Mouse (Mus musculus) gastrocnemius, adult 18-20 months (tissue): ENCODE measurements around the gene Zfp536. TPM values are rescaled to one million over a fixed set of nuclear protein-coding genes. Genes with fewer than 3 reads are reported as not detected.
A peak's percentile ranks its signal among the peaks of the same experiment; 100 is the strongest.

Experiments used
- DNase-seq: peaks from one replicate; pipeline ENCODE4 v3.0.0; 2021; ENCODE audit warnings: low spot score
- long read RNA-seq, 2 experiments: library from polyadenylated mRNA; stranded (forward); transcript quantifications; one replicate each; pipeline ENCODE4 v2.0.0; 2021
- total RNA-seq, 2 experiments: library from RNA; stranded (reverse); gene quantifications; 2 replicates each; pipeline ENCODE4 v1.2.3; 2021

Gene Zfp536
- 1 to 10 TPM in 1 of 2 experiments, under 1 TPM in 1; 0.98 to 1.2 TPM for total RNA-seq
- long read RNA-seq, experiment 1, partial matches to known transcripts = 0 of 1 reads
- long read RNA-seq, experiment 1, other reads (novel, unspliced or antisense) = 1 of 1 reads
- long read RNA-seq, experiment 2, full-length matches to known transcripts = 1 of 1 reads
- long read RNA-seq, experiment 2, partial matches to known transcripts = 0 of 1 reads
- long read RNA-seq, experiment 2, other reads (novel, unspliced or antisense) = 0 of 1 reads

DNA sequence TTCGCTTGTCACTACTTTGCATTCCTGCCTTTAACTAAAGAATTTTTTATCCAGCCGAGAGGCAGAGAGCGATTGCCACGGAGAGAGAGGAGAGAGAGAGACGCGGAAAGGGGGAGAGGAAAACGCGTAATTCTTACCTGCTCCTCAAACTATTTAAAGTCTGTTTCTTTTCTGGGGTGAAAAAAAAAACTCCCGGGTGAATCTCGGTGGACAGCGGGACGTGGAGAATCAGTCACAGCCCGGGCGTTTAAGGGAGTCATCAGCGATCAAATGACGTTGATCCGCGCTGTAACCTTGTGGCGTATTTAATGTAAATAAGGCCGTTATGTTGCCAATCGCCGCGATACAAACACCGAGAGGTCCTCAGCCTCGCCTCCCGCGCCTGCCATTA lies at the start of gene Zfp536:
Zfp536 (minus strand) TSS at position 330 of the 391 bp plus-strand sequence.
- DNase-seq = no peak

DNA sequence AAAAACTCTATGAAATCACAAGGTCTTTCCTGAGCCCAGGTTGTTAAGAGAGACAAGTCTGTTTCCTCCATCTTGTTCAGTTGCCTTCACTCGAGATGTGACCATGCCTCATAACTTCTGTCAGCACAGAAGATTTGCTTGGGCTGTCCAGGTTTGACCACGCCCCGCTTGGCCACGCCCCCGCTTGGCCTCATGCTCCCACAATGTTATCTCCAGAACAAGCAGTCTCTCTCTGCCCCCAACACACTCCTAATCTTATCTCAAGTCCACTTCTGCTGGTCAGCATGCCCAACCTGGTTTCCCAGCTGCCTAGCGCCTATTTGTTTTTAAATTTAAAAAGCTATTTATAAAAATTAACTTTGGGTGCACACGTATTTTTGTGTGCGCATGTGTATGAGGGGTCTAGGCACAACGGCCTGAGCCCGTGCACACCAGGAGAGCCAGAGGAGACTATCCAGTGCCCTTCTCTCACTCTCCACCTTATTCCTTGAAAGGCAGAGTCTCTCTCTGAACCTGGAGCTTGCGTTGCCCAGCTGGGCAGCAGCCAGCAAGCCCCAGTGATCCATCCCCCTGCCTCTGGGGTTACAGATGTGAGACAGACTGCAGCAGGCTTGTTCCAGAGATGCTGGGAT lies 47.3 kb upstream of the Zfp536 start:
- no peak for DNase-seq

DNA sequence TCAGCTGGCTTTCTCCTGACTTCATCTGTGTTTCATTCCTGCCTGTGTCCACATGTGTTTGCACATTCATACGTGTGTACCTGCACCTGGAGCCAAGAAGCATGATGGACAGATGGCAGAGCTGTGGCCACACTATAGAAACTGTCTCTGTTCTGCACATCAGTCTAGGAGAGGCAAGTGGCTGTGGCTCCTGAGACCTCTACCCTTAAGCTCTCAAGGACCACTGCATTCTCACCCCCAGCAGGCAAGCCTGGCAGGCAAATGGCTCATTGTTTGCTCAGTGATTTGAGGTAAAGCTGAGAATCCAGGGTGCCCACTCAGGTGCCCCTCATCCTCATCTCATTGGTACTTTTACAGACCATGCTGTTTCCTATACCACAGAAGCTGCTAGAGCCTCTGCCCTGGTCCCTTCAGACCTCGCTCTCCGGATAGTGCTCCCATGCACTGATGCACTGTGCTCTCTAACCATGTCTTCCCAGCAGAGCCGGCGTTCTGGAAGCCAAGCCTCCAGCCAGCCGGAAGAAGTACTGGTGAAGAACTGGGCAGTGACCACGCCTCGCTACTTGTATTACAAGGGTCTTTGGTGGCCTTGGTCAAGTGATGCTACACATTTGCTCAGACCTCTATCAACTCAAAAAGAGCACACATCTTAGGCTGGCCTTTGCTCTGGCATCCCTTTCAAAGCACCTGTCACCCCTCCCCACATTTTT lies 45.3 kb upstream of the Zfp536 start:
- no peak for DNase-seq

DNA sequence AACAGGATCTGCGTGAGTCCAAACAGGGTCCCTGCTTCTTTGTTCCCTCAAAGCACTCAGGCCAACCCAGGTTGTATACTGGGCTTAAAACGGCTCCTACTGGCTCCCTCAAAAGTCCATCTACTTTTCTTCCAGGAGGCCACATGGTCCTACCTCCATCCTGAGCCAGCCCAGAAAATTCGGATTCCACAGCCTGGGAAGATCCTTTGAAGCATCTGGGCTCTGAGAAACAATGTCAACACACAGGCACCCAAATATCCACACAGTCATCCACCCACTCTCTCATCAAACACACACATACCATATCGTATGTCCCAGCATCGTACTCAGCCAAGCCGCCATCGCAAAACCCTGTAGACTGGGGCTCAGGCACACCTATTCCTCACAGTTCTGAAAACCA lies 43.5 kb upstream of the Zfp536 start:
- no peak for DNase-seq

DNA sequence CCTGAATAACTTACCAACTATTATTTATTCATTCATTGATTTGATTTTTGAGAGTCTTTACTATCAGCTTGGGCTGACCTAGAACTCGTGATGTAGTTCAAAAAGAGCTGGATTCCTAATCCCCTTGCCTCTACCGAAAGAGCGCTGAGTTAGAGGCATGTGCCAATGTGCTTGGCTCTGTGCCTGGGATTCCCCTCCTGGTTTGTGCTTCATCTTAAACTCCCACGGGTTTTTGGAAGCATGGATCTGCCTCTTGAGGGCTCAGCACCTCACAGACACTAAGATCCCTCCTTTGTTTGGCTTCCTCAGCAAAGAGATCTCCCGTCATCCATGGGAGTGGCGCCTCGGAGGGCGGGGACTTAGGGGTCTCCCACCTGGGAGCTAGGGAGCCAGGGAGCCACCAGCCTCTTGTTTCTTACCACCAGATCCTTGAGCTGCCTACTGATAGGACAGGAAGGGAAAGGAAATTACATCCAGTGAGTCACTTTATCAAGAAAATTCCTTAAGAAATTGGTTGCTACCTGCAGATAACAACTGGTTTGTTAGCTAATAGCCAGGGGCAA lies 41.5 kb upstream of the Zfp536 start:
- no peak for DNase-seq

DNA sequence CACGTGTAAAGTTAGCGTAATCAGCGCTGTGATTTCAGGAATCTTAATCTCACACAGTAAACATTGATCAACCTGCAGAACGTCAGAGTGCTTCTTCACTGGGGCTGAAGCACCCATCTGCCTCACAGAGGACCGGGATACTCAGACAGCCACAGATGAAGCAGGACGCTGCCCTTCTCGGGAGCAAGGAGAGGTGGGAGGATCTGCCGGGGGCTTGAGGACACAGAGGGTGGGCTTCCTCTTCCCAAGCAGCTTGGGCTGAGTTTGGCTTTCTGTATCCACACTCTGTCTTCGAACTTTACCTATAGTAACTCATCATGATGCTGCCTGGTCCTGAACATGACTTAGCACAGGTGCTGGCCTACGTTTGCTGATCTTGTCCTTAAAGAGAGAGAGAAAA lies 40.2 kb upstream of the Zfp536 start:
- no peak for DNase-seq

DNA sequence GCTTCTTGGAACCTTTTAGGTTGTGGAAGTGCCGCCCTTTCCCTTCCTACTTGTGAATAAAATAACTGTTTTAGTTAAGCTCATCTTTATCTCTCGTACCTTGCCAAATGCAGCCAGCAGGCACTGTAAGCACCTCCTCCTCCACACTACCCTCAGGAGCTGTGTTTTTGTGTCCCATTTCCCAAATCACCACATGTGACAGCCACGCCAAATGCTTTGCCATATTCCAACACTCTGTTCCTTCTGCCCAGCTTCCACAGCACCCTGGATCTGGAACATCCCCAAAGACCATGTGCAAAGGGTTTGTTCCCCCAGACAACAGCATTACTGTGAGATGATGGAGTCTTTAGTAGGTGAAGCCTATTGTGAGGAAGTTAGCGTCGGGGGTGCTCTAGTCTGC lies 36.5 kb upstream of the Zfp536 start:
- no peak for DNase-seq

DNA sequence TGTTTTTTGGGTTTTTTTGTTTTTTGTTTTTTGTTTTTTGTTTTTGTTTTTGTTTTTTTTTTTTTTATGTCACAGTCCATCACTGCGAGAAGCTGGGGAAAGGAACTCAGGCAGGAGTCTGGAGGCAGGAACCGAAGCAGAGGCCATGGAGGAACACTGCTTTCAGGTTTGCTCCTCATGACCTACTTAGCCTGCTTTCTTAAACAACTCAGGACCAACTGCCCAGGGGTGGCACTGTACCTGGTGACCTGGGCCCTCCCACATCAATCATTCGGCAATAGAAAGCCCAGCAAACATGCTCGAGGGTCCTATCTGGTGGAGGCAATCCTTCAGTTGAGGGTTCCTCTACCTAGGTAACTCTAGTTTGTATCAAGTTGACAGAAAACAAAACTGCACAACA lies 35.6 kb upstream of the Zfp536 start:
- DNase-seq = no peak

DNA sequence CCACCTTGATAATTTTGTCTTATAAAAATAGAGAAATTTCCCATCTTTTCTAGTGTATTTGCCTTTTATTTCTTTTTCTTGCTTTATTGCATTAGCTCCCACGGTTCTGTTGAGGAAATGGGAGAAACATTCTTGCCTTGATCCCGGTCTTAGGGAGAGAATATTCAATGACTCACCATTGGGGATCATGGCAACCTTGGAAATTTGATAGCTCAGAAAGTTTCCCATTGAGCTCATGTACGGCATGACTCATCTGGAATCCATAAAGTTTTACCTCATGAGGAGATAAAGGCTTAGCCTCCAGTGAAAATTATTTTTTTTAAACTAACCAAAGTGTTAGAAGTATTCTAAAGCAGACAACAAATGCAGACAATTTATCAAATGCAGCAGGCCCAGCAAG lies 27.7 kb upstream of the Zfp536 start:
- DNase-seq = no peak

DNA sequence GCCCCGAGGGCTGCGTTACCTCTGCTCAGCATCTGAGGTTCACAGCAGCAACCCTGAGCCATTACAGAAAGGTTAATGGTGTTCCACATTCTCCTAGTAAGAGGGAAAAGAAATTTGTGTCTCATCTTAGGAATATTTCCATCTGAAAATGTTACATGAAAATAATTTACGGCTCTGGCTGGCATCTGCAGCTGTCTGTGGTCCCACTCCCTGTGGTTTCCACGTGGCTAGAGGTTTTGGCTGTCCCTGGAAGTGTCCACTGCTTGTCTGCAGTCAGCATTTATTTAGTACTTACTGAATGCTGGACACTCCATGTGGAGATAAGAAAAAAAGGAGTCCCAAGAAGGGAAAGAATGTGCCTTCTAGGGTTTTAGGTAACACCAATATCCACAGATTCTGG lies 15.3 kb upstream of the Zfp536 start:
- no peak for DNase-seq

DNA sequence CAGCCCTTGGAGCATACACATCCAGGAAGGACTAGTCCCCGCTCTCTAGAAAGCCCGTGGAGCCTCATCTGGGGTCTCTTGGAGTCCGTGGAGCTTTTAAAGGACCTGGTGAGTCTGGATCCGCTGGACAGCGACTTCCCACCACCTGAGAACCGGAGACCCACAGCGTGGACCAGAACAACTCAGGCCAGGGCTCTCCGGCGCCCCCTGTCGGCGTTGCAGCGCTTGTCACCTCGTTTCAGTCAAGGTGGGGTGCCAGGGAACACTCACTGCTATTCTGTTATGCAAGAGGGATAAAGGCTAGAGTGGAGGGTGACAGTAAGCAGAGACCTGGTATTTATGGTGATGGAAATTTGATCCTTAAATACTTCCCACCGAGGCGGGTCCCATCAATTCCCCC lies 2.1 kb upstream of the Zfp536 start:
- DNase-seq = peak; percentile 35

DNA sequence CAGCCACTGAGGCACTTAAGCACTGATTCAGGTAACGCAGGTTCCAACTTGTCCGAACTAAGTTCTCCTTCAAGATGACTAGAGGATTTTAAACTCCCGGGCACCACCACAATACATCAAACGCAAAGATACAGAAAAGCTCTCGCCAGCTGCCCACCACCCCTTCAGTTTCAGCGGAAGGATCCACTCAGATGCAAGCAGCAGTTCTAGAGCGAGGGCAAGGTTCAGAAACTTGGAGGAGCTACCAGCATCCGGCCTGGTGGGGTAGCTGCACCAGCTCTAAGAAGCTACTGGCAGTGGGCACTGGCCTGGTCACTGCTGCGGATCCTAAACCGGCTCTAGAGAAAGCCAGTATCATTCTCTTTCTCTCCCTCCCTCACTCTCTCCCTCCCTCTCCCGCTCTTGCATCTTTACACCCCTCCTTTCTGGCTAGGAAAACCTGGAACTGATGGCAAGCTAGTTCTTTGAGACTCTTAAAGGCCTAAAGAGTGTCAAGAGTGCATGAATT lies 1.1 kb upstream of the Zfp536 start:
- no peak for DNase-seq

DNA sequence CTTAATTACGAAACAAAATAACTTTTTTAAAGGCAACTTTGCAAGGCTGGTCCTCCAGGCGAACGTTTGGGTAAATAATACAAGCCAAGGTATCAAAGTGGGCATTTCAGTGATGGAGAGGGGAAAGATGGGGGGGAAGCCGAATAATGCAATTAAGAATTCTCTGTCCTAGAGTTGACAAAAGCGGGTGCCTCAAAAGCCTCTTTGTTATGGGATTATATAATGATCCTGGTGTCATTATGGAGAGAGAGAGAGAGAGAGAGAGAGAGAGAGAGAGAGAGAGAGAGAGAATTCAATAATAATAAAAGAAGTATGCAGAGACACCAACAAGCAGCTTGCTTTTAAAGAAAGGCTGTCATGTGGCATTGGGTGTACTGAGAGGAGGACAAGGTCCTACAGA lies 465 bp upstream of the Zfp536 start:
- no peak for DNase-seq

DNA sequence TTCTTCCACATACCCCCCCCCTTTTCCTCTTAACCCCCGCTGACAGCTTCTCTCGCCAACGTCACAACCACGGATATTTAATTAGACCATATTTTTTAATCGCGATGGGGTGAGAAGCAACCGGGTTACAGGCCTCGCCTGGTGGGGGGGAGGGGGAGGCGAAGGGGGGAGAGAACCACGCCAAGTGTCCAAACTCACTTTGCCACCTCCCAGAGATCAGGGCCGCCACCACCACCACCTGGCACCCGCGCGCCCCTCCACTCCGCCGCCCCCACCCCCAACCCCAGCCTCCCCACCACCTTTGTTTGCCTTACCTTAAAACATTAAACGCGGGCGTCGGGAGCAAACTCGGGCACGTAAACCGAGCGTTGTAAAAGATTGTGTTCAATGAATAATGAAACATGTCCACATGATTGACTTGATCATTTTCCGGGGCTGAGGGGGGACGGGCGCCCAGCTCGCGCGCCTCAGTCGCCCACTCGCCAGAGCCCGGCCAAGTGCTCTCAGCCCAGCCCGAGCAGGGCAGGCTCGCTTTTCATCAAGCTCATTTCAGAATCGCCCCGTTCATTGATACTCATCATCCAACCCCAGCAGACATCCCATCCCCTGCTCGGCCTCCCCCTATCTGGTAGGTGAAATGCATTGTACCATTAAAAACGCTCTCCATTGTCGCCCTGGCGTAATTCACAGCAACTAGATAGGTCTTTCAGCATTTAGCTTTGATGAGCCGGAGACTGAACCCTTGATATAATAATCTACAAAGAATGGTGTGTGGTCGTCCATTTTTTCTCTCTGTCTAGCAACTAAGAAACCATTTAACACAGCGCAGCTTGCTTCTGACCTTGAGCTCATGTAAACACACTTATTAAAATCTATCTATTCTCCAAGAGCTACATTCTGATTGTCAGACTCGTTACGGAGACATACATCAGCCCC lies 797 bp downstream of the Zfp536 start:
- DNase-seq = no peak

DNA sequence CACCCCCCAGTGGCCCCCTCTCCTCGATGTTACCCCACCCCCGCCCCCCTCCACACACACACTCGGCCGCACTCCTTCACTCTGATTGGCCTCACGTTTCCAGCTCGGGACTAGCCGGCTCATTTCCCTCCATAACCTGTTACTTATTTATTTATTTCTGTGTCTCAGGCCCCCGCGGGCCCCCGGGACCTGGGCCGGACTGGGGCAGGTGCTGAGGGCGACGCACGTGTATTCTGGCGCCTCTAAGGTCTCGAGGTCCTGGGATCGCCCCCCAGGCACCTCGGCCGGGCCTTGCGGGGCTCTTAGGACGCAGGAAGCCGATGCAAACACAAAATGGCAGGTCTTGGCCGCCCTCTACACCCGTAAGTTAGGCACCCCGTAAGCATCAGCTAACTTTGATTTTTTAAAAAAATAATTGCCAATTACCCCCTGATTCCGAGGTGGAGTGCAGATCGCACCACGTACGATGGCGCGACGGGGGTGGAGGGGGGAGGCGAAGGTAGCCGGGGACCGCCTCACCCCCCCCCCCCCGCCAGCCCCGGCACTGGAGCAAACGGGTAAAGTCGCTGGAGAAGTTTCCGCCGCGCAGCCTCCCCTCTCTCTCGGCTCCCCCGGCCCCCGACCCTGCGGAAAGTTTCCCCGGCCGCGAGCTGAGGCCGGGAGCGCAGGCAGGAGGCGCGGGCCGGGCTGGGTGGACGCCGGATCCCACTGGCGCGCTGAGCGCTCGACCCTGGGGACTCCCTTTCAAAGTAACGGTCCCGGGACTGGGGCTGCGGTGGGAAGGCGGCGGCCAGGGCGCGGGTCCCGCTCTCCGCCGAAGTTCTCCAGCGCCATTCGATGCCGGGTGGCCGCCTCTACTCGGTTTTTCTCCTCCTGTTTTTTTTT lies 1.7 kb downstream of the Zfp536 start:
- DNase-seq = no peak

DNA sequence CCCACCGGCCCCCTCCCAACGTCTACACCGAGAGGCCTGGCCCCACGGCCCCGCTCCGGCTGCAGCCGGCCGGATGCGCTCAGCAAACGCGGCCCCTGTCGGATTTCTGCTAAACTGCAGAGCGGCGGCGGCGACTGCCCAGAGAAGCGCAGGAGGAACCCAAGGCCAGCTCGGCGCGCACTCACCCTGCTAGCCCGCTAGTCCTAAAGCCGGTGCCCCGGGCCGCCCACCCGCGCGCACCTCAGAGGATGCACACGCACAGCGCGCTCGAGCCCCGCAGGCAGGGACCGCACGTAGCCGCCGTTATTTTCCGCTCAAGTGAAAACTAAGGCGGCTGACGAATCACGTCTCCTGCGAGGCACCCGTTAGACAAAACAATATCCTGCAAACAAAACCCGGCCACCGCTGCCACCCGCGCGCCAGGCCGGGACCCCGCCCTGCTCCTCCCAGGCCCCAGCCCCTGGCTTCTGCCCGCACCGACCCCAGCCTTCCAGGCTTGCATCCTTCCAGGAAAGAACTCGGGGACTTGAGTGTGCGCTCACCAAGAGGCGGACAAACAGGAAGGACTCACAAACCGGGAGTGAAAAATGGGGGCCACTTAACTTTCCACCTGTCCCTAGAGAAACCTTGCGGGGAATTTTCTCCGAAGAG lies 2.9 kb downstream of the Zfp536 start:
- peak; percentile 50 for DNase-seq

DNA sequence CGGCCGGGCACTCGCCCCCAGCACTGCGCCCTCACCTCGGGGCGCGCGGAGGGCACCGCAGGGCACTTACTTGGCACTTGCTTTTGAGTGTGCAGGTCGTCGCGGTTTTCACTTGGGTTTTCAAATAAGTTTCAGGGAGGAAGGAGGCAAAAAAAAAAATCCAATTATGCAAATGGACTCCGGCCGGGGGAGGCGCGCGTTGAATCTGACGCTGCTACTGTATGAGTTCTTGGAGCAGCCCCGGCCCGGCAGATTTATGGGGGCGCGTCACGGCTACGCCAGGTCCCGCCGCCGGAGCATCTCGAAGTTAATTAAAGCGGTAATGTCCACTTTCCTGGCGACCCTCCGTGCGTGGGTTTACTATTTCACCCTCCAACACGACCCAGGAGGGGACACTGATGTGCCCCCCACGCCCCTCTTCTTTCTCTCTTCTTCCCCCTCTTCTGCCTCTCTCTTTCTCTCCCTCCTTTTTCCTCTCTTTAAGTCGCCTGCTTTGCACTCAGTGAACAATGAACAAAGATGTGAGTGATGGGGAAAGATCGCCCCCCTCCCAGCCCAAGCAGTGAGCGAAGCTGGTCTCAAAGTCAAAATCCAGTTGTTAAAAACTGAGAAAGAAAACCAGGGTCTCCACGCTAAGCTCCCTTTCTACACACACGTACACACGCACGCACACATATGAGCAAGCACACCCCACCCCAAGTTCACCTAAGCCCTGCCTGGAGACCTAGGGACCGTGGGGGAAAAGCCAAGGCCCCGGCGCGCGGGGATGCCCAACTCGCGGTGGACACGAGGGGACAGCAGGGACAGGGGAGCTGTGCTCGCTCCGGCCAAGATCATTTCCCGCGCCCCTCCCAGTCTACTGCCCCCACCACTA lies 3.7 kb downstream of the Zfp536 start:
- DNase-seq = no peak

DNA sequence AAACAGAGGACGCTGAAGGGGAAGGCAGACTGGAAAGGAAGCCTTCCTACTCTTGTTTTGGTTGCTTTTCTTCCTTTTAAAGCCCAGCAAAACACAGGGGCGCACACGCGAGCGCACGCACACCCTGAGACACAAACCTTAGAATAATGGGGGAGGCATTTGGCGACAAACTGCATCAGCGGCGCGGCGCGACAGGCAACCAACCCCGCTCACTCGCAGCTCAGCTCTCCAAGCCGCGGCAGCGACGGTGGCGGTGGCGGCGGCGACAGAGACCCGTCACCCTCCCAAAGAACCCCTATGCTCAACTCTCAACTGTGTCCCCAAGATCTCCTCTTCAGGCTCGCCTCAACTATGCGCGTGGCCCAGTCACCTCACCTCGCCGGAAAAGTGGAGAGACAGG lies 4.4 kb downstream of the Zfp536 start:
- DNase-seq = no peak
